Mouse (Mus musculus) embryonic facial prominence, embryonic 12.5 days (tissue): ENCODE measurements at regions not wholly inside any gene's neighbourhood (a gene's known extent, or its start where the extent isn't known, plus 50 kb on each side); places are given as distances from the start of the nearest gene placed in this dataset.

ENCODE experiments used
- ATAC-seq: fragments of 200-750 bp; cut with Nextera tagmentation; 2 replicates; pipeline ENCODE4 v1.8.0; 2017; ENCODE audit not compliant: insufficient number of reproducible peaks, insufficient read depth, low FRiP score, low TSS enrichment
- H3K27ac ChIP-seq: fragments of 300-500 bp; sonication (generic); 2 replicates; pipeline ENCODE4 v1.5.1; 2016; ENCODE audit warnings: mild to moderate bottlenecking
- H3K27me3 ChIP-seq: fragments of 300-500 bp; sonication (generic); 2 replicates; pipeline ENCODE4 v1.6.1; 2016; ENCODE audit warnings: mild to moderate bottlenecking, moderate library complexity
- H3K36me3 ChIP-seq: fragments of 300-500 bp; sonication (generic); 2 replicates; pipeline ENCODE4 v1.6.1; 2016; ENCODE audit warnings: mild to moderate bottlenecking
- H3K4me1 ChIP-seq: fragments of 300-500 bp; sonication (generic); 2 replicates; pipeline ENCODE4 v1.6.1; 2016
- H3K4me2 ChIP-seq: fragments of 300-500 bp; sonication (generic); replicated peaks from 2 replicates; pipeline ENCODE4 v1.6.1; 2016; ENCODE audit warnings: mild to moderate bottlenecking, moderate library complexity
- H3K4me3 ChIP-seq: fragments of 300-500 bp; sonication (generic); 2 replicates; pipeline ENCODE4 v1.5.1; 2016; ENCODE audit warnings: mild to moderate bottlenecking
- H3K9ac ChIP-seq: fragments of 300-500 bp; sonication (generic); 2 replicates; pipeline ENCODE4 v1.6.1; 2016; ENCODE audit warnings: mild to moderate bottlenecking, moderate library complexity
- H3K9me3 ChIP-seq: fragments of 300-500 bp; sonication (generic); 2 replicates; pipeline ENCODE4 v1.6.1; 2016; ENCODE audit warnings: mild to moderate bottlenecking, moderate library complexity
- WGBS: fragments of 180-500 bp; shearing (Covaris S2); methylation state at CpG from one replicate; pipeline ENCODE4 v1.1.7; 2016; 5-methylcytosine and 5-hydroxymethylcytosine counted together

GRCm38 (mm10) chr3:131886984-131887383 is 198.1 kb upstream of the Dkk2 start:
- WGBS = 78% methylated on average over 8 of the region's 8 CpGs

DNA sequence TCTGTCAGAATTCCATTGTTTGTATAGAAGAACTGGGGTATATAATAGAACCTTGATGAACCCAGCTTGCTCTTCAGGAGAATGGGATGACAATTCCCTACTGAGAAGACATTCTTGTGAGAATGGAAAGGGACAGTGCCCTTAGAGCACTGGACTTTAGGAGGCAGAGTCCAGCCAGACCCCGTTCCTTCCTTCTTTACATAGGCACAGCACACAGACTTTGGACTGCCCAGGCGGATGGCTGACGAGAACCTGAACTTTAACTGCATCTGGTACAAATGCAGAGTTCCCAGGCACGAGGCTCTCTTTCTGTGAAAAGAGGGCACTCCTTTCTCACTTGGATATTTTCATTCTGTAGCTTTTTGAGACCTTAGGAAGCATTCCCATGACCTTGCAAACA is 197.4 kb upstream of the Dkk2 start:
- WGBS = 80% methylated on average over 4 of the region's 4 CpGs
- no peaks in the 10 kb centered on the region for H3K27me3 ChIP-seq

More at GRCm38 (mm10) chr3:131886984-131887383, 198.1 kb upstream of the Dkk2 start:
- Histone ChIP-seq H3K9ac (no peak overlapping the region), H3K9me3 (no peaks in the 10 kb centered on the region), H3K4me3 (no peak overlapping the region), H3K27ac (no peak overlapping the region), H3K4me2 (no peak overlapping the region), H3K36me3 (no peaks in the 10 kb centered on the region), H3K4me1 (no peaks in the 10 kb centered on the region), H3K27me3 (no peaks in the 10 kb centered on the region)
- no peak for ATAC-seq

DNA sequence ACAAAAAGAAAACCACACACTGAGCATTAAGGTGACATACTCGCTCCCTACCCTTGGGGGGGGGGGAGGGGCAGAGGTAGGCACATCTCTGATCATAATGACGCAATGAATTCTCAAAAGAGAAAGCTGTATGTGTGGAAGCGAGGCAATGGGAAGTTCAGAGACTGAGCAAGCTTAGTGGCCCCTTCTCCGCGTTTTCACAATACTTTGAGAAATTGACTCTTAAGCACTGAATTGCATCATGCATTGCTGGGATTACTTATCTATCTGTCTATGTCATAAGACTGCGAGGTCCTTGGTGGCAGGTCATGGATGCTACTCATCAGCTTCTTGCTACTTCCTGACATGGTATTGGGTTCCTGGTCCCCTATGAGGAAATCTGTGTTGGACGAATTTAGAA is 193.2 kb upstream of the Dkk2 start:
- H3K9ac ChIP-seq = no peak overlapping the region
- no peak overlapping the region for H3K4me2 ChIP-seq
- H3K4me1 ChIP-seq = no peaks in the 10 kb centered on the region
- no peaks in the 10 kb centered on the region for H3K27me3 ChIP-seq
- H3K9me3 ChIP-seq = no peaks in the 10 kb centered on the region
- H3K27ac ChIP-seq = no peak overlapping the region
- ATAC-seq = no peak
- H3K4me3 ChIP-seq = no peak overlapping the region
- H3K36me3 ChIP-seq = no peaks in the 10 kb centered on the region
- 89% methylated on average over 7 of the region's 7 CpGs for WGBS

More for the DNA sequence above, 197.4 kb upstream of the Dkk2 start:
- Histone ChIP-seq H3K9me3 (no peaks in the 10 kb centered on the region), H3K4me3 (no peak overlapping the region), H3K4me2 (no peak overlapping the region), H3K9ac (no peak overlapping the region), H3K4me1 (no peaks in the 10 kb centered on the region), H3K27ac (no peak overlapping the region), H3K36me3 (no peaks in the 10 kb centered on the region)
- ATAC-seq = no peak

- Histone ChIP-seq H3K27ac (no peak overlapping the region), H3K4me2 (no peak overlapping the region), H3K4me1 (no peaks in the 10 kb centered on the region), H3K4me3 (no peak overlapping the region), H3K36me3 (no peaks in the 10 kb centered on the region), H3K9ac (no peak overlapping the region), H3K9me3 (no peaks in the 10 kb centered on the region), H3K27me3 (no peaks in the 10 kb centered on the region)
- 65% methylated on average over 16 of the region's 16 CpGs for WGBS
- no peak for ATAC-seq
Measured at GRCm38 (mm10) chr3:131893061-131893804, 191.9 kb upstream of the Dkk2 start.

DNA sequence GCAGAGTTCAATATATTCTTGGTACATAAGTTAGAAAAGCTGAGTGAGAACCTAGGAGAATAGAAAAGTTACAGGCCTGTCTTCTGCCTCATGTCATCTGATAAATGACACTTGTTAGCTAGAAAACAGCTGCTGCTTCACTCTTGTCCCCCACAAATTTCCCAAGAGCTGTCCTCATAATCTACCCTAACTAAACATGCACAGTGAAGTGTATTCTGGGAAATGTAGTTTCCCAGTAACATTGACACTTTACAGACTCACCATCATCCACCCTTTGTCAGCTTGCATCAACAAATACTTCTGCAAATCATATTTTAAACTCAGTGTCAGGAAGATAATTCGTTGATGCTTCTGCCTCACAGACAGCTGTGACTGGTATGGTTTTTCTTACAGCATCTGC is 190.0 kb upstream of the Dkk2 start:
- Histone ChIP-seq H3K27ac (no peak overlapping the region), H3K4me3 (no peak overlapping the region), H3K9ac (no peak overlapping the region), H3K4me2 (no peak overlapping the region), H3K4me1 (no peaks in the 10 kb centered on the region), H3K9me3 (no peaks in the 10 kb centered on the region), H3K27me3 (no peaks in the 10 kb centered on the region), H3K36me3 (no peaks in the 10 kb centered on the region)
- WGBS = 70% methylated on average over 1 of the region's 1 CpGs
- no peak for ATAC-seq

GRCm38 (mm10) chr3:131913534-131913933 is 171.6 kb upstream of the Dkk2 start:
- no peaks in the 10 kb centered on the region for H3K27me3 ChIP-seq
- no peak for ATAC-seq
- no peak overlapping the region for H3K9ac ChIP-seq
- no peak overlapping the region for H3K4me3 ChIP-seq
- no peak overlapping the region for H3K27ac ChIP-seq
- 0 out of 2 replicates have a peak, but pooled peaks cover 2% of the 10 kb centered on the region for H3K4me1 ChIP-seq
- no peaks in the 10 kb centered on the region for H3K9me3 ChIP-seq
- H3K36me3 ChIP-seq = no peaks in the 10 kb centered on the region
- 85% methylated on average over 6 of the region's 6 CpGs for WGBS
- no peak overlapping the region for H3K4me2 ChIP-seq

- H3K4me1 ChIP-seq = no peaks in the 10 kb centered on the region
- H3K9ac ChIP-seq = no peak overlapping the region
- no peak overlapping the region for H3K27ac ChIP-seq
- H3K27me3 ChIP-seq = no peaks in the 10 kb centered on the region
- WGBS = 68% methylated on average over 3 of the region's 3 CpGs
- no peak overlapping the region for H3K4me3 ChIP-seq
- H3K36me3 ChIP-seq = no peaks in the 10 kb centered on the region
- no peak overlapping the region for H3K4me2 ChIP-seq
- ATAC-seq = no peak
- H3K9me3 ChIP-seq = no peaks in the 10 kb centered on the region
Measured at GRCm38 (mm10) chr3:131914372-131914771, 170.7 kb upstream of the Dkk2 start.

DNA sequence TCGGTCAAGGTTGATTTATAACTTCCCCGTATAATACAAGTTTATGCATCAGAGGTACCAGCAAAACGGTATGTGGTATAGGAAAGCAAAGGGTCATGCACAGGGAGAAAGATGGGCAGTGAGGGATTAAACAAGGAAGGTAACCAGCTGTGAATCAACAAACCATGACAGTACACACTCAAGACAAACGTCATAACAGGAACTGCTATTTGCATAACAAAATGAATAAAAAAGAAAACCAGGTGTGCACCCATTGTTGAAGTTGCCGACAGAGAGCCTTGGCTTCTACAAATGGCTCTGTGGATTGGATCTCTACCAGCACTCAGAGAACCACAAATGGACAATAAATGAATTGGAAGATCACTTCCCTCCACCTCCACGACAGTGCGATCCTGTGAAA is 170.1 kb upstream of the Dkk2 start:
- Histone ChIP-seq H3K4me1 (no peaks in the 10 kb centered on the region), H3K9me3 (no peaks in the 10 kb centered on the region), H3K36me3 (no peaks in the 10 kb centered on the region), H3K4me2 (no peak overlapping the region), H3K9ac (no peak overlapping the region), H3K4me3 (no peak overlapping the region), H3K27ac (no peak overlapping the region), H3K27me3 (no peaks in the 10 kb centered on the region)
- no peak for ATAC-seq
- WGBS = 90% methylated on average over 7 of the region's 7 CpGs

- Histone ChIP-seq H3K4me2 (no peak overlapping the region), H3K4me3 (no peak overlapping the region), H3K9ac (no peak overlapping the region), H3K36me3 (no peaks in the 10 kb centered on the region), H3K9me3 (no peaks in the 10 kb centered on the region), H3K4me1 (no peaks in the 10 kb centered on the region), H3K27me3 (no peaks in the 10 kb centered on the region), H3K27ac (no peak overlapping the region)
- WGBS = 88% methylated on average over 13 of the region's 13 CpGs
- ATAC-seq = no peak
Measured at GRCm38 (mm10) chr3:131917734-131918534, 167.2 kb upstream of the Dkk2 start.

- Histone ChIP-seq H3K4me1 (no peaks in the 10 kb centered on the region), H3K36me3 (no peaks in the 10 kb centered on the region), H3K27me3 (no peaks in the 10 kb centered on the region), H3K4me2 (no peak overlapping the region), H3K4me3 (no peak overlapping the region), H3K9ac (no peak overlapping the region), H3K9me3 (no peaks in the 10 kb centered on the region), H3K27ac (no peak overlapping the region)
- no peak for ATAC-seq
- WGBS = 75% methylated on average over 12 of the region's 12 CpGs
Measured at GRCm38 (mm10) chr3:131919476-131919875, 165.6 kb upstream of the Dkk2 start.

GRCm38 (mm10) chr3:131921161-131921560 is 163.9 kb upstream of the Dkk2 start:
- Histone ChIP-seq H3K9me3 (no peaks in the 10 kb centered on the region), H3K4me3 (no peak overlapping the region), H3K4me1 (no peaks in the 10 kb centered on the region), H3K36me3 (no peaks in the 10 kb centered on the region), H3K27ac (no peak overlapping the region), H3K27me3 (no peaks in the 10 kb centered on the region), H3K4me2 (no peak overlapping the region), H3K9ac (no peak overlapping the region)
- no peak for ATAC-seq
- 86% methylated on average over 6 of the region's 6 CpGs for WGBS

DNA sequence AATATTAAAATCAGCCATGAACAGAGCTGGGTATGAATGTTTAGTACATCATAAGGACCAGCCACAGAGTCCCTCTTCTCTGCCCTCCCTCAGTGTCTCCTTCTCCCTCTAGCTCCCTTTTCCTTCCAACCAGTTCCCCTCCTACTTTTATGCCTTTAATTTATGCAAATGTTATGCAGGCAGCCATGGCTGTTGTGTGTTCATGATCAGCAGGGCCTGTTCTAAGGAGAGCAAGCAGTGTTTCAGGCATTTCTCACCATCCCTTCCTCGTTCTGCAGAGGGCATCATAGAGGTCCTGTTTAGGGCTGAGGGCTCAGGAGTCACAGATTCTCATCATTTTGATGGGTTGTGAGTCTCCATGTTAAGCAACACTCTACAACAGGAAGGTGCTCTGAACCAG is 162.4 kb upstream of the Dkk2 start:
- no peaks in the 10 kb centered on the region for H3K4me1 ChIP-seq
- H3K4me3 ChIP-seq = no peak overlapping the region
- H3K9ac ChIP-seq = no peak overlapping the region
- no peak for ATAC-seq
- H3K9me3 ChIP-seq = no peaks in the 10 kb centered on the region
- H3K36me3 ChIP-seq = no peaks in the 10 kb centered on the region
- no peak overlapping the region for H3K4me2 ChIP-seq
- WGBS = 46% methylated on average over 1 of the region's 1 CpGs
- H3K27ac ChIP-seq = no peak overlapping the region
- no peaks in the 10 kb centered on the region for H3K27me3 ChIP-seq
